Mouse (Mus musculus) retina, embryonic 14.5 days (tissue): ENCODE measurements around the gene Carns1.
"Not testable (repeated sequence)": the region's sequence is repeated elsewhere in the genome, so short reads cannot be mapped to it uniquely, and the experiment has no call there.

Source experiments
- DNase-seq: peaks from one replicate; pipeline ENCODE4 v3.0.0-alpha.2; 2015; ENCODE audit warnings: low spot score

Gene Carns1

DNA sequence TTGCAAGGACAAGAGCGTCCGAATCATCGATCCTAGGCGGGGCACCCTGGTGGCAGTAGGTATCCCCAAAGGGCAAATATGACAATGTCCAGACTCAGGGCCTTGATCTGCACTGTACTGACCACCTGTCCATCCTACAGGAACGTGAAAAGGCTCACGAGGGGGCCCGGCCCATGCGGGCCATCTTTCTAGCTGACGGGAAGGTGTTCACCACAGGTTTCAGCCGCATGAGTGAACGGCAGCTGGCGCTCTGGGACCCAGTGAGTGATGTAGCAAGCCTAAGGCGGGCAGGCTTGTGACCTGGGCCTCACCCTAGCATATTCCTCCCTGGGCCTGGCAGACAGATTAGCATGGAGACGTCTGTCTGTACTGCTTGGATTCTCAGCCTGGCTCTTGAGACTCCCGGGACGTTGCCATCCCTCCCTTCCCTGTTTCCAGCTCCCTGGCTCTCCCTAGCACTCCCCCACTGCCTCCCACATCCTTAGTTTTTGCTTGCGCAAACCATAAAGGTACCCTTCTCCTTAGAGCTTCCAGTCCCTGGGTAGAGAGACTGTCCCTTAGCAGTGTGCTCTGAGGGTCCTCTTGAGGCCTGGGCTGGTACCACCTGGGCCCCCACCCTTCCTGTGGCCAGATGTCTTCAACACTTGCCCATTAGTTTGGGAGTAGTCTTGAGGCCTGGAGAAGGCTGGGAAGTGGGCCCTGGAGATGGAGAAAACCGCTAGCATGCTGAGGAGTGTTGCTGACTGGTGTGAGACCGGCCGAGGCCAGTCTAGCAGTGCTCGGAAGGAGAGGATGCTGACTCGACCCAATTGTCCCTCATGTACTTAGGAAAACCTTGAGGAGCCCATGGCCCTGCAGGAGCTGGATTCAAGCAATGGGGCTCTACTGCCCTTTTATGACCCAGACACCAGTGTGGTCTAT is 24.5 kb downstream of the Carns1 start:
- no peak for DNase-seq

DNA sequence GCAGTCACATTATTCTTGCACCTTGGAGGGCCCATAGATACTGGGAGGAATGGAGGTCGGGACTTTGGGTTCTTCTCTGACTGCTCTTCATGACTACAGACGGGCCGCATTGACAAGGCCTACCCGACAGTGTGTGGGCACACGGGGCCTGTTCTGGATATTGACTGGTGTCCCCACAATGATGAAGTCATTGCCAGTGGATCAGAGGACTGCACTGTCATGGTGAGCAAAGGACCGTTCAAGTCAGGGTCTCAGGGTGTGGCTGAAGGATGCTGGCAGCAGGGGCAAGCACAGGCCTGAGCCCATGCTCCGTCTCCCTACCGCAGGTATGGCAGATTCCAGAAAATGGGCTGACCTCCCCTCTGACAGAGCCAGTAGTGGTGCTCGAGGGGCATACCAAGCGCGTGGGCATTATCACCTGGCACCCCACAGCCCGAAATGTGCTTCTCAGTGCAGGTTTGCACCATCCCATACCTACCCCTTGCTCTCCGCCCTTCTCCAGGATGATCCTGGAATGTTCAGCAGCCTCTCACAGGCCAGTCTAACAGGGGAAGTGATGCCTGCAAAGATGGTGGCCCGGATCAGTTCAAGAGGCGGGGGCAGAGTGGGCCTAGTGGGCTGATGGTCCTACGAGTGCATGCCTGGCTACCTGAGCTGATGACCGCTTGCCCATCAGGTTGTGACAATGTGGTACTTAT is 25.4 kb downstream of the Carns1 start:
- DNase-seq = no peak

DNA sequence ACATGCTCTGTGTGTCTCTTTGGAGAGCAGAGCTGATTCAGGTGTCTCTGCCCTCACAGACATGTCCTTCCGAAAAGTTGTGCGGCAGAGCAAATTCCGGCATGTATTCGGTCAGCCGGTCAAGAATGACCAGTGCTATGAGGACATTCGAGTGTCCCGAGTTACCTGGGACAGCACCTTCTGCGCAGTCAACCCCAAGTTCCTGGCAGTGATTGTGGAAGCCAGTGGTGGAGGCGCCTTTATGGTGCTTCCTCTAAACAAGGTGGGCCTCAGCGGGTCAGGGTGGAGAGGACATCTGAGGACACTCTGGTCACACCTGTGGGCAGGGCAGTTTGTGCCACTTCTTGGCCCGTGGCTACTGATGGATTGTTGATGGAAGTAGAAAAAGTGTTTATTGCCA is 26.0 kb downstream of the Carns1 start:
- DNase-seq = no peak

DNA sequence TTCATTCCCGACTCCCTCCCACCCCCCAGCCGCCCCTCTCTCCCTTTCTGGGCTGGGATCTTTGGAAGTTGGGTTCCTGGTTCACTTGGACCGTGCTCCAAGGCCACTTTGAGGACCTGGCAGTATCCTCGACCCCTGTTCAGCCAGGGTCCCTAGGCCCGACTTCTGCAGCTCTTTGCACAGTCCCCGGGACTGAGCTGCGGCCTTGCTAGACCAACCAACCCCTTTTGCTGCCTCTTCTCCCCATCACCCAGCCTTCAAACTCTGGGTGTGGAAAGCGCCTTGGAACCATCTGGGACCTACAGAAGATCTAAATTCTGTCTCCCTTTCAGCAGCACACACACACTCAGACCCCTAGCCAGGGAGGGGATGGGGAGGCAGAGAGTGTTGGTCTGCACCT is 26.5 kb downstream of the Carns1 start:
- DNase-seq = no peak

DNA sequence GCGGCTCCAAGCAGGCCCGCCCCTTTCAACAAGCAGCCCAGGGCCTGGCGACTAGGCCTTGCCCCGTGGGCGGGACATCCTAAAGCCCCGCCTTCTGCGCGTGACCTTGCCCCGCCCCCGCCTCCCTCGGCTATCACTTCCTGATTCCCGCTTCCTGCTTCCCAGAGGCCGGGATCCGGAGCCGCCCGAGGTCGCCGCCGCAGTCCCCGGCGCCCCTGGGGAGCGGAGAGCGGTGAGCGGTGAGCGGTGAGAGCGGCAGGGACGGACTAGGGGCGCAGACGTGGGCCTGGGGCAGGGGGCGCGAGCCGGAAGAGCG is 26.8 kb downstream of the Carns1 start, which contains the start of gene Coro1b:
Coro1b (plus strand) TSS at position 129 of the 316 bp plus-strand sequence.
- DNase-seq = peak; percentile 95

DNA sequence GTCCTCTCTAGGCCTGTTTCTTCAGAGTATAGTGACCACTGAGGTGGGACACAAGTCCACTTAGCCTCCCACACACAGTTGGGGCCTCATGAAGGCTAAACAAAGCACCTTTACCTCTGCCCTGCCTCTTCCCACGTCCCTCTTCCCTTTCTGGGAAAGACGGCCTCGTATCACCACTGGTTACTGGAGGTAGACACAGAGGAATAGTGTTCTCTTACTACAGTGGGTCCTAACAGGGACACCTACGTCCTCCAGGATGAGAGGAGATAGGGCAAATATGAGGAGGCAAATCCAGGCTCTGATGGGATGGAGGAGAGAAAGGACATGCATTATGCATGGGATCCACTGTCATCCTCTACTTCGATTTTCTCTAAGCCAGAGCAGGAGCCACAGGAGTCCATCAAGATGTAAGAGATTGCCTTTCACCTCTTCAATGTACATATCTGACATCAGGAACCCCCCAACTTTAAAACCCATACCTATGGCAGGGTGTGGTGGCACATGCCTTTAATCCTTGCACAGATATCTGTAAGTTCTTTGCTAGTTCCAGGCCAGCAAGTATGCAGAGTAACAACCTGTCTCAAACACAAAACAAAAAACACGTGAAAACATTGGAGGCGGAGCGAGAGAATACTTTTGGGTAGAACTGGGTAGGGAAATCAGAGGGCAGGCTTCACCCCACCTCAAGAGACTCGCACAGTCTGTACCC is 27.3 kb downstream of the Carns1 start:
- DNase-seq = no peak

DNA sequence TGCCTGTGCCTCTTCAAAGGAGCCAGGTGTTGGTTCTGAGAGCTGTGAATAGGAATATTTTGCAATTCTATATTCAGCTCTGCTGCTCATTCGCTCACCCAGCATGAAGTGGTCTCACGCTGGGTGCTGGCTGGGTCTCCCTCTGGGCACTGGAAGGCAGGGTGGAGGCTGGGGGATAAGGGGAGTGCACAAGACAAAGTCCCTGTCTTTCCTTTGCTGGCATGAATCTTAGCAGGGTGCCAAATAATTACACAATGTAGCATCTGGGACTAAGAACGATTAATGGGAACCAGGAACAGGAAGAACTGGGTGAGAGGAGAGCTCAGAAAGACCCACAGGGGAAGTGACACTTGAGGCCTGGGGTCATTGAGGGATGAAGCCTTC is 28.3 kb downstream of the Carns1 start:
- DNase-seq = no peak

DNA sequence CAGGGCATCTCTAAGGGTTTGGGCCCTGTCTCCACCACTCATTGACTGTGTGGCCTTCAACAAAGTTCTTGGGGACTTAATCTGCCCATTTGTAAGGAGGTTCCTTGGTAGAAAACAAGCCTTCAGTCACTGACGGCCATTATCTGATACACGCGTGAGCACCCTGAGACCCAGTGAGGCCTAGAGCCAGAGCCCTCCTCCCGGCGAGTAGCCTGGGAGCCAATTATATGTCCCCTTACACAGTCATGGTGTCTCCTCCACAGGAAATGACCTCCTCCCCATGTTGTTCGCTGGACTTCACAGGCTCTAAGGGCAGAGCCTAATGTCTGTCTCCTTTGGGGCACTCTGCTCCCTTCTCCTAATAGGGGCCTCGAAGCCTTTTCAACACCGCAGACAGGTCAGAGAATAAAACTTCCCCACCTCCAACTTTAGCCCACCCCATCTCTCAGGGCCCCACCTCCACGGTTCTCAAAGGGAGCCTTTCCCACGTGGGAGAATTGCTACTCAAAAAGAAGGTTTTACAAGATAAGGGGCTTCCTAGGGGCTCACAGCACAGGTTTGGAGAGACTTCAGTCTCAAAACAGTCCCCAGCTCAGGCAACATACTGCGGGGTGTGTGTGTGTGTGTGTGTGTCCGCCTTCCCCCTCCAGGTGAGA is 28.8 kb downstream of the Carns1 start:
- no peak for DNase-seq

DNA sequence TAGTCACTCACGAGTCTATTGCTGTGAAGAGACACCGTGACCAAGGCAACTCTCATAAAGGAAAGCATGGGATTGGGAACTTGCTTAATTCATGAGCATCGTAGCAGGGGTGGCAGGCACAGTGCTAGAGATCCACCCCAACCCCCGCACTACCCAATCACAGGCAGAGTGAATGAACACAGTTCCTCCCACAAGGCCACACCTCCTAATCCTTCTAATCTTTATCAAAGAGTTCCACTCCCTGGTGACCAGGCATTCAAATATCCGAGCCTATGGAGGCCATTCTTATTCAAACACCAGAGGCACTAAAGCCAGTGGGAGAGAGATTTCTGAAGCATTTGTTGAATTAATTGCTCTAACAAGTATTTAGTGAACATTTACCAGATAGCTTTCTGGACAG is 29.3 kb downstream of the Carns1 start:
- DNase-seq = no peak

DNA sequence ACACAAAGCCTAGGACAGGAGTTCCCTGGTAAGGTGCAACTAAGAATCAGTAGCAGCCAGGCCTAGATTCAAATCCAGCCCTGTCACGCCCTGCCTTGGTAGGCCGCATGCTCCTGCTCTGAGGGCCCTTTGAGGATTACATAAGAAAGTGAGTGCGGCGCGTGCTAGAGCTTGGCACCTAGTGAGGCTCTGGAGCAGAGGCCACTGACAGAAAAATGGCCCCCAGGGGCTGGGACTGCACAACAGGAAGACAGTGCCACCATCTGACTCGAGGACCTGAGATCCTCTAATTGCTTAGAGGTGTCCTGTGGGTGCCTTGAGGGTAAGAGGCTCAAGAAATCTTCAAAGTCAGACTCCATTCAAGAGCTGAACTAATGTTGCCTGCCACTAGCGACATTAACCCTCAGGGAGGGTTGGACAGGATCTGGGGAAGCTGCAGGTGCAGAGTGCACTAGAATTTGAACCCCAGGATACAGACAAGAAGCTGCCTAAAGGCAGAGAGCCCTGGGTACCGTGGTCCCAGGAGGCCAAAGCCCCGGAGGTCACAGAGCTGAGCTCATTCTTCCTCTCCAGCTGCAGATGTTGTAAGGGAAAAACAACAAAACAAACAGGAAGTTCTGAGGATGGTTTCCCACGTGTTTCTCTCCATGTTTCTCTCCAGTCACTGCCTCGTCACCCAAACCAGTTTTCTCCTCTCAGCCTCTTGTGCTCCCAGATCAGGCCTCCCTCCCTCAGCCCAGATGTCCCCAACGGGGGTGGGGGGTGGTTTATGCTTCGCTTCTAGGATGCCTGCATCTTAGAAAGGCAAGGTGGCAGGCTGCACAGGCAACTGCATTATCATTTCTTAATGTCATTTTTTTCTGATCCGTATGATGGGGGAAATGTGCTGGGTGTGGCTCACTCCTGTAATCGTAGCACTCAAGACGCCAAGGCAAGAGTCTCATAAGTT is 30.5 kb downstream of the Carns1 start:
- DNase-seq = no peak

DNA sequence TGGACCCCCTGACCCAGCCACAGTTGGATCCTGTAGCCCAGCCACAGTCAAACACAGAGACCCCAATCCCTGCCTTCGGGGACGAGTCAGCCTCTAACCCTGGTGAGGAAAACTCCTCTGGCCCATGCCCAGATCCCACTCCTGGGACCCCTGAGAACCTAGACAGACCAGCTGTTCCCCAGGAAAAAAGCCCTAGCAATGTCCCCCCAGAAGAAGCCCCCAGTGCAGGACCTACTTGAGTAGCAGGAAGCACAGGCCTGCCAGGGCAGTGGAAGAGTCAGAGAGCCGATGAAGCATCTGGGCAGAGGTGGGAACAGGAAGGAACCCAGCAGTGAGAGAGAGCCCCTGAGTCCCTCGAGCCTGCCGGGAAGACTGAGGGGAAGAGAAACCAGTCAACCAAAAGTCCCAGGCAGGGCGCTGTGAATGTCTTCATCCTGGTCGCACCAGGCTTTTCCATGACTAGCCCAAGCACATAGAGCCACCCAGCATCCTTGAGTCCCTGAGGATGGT is 31.5 kb downstream of the Carns1 start, which contains the start of gene Cabp4:
Cabp4 (minus strand) TSS at position 275 of the 510 bp plus-strand sequence.
- no peak for DNase-seq

DNA sequence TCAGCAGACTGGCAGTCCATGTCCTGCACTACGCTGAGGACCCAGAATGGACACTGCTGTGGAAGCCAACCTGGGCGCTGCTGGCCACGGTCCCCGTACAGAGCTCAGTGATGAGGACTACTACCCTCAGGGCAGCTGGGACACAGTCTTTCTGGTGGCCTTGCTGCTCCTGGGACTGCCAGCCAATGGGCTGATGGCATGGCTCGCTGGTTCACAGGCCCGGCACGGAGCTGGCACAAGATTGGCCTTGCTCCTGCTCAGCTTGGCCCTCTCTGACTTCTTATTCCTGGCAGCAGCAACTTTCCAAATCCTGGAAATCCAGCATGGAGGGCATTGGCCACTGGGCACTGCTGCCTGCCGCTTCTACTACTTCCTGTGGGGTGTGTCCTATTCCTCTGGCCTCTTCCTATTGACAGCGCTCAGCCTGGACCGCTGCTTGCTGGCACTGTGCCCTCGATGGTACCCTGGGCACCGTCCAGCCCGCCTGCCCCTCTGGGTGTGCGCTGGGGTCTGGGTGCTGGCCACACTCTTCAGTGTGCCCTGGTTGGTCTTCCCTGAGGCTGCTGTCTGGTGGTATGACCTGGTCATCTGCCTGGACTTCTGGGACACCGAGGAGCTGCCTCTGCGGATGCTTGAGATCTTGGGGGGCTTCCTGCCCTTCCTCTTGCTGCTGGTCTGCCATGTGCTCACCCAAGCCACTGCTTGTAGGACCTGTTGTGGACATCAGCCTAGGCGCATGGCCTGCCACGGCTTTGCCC is 32.7 kb downstream of the Carns1 start:
- DNase-seq = no peak

DNA sequence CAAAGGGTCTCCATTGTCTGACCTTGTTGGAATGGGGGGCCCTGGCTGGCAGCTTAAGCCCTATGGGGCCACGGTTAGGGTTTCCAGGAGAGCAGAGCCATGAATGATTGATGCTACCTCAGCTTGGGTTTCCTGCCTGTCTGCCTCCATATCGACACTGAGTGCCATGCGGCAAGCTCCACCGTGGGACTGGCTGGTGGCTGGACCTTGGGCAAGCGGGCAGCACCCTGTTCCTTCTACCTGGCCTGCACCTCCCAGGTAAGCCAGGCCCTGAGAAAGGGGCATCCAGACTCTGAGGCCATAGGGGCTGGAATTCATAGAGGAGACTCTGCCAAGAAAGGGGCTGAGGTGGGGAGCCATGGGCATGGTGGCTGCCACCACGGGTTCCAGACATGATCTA is 35.1 kb downstream of the Carns1 start:
- no peak for DNase-seq

DNA sequence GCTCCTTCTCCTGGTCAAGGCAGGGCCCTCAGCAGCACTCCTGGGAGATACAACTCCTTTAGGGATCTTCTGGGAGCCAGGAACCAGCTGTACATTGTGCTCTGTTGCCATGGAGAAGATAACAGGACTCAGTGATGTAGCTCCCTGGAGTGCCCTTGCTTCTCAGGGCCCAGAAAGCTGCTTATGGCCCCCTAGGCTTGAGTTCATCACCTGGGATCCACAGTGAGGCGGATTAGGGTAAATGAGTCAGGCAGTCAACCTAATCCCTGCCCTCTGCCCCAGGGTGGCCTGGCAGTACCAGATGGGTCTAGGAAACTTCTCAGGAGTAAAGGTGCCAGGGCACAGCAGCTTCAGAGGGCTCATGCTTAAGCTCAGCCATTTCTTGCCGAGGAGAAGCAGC is 35.8 kb downstream of the Carns1 start, which contains the start of gene Gpr152:
Gpr152 (plus strand) TSS at position 342 of the 400 bp plus-strand sequence.
- no peak for DNase-seq

DNA sequence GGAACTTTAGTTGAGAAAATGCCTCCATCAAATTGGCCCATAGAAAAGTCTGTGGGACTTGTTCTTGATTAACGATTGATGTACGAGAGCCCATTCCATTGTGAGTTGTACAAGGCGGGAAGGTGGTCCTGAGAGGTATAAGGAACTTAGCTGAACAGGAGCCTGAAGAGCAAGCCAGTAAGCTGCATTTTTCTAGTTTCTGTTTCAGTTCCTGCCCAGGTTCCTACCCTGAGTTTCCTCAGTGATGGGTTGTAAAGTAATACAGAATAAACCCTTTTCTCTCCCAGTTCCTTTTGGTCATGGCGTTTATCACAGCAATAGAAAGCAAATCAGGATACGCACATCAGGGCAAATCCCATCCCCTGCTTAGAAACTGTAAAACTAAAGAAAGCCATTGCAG is 37.4 kb downstream of the Carns1 start:
- no peak for DNase-seq

DNA sequence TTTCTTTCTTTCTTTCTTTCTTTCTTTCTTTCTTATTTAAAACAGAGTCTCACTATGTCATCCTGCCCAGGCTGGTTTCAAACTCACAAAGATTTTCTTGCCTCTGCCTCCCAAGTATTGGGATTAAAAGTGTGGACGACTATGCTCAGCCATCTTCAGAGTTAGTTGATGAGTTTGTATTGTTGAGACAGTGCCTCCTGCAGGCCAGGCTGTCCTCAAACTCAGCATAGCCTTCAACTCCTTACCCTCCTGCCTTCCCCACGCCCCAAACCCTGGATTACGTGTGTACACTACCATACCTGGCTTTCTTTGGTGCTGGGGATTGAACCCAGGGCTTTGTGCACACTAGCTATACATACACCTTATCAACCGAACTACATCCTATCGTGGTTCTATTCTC is 38.8 kb downstream of the Carns1 start:
- no peak for DNase-seq

DNA sequence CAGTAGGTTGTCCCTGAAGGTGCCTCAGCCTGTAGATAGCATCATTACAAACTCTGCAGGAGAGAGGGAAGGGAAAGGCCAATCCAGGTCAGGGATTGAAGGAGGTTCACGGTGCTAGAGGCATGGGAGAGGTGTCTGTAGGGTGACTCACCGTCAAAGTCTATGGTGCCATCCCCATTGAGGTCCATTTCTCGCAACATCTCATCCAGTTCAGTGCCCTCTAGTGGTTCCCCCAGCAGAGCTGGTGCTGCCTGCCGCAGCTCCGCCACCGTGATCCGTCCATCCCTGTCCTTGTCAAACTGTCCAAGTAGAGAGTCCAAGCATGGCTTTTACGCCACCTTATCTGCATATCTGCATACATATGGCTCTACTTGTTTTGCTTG is 39.3 kb downstream of the Carns1 start:
- not testable (repeated sequence) for DNase-seq

DNA sequence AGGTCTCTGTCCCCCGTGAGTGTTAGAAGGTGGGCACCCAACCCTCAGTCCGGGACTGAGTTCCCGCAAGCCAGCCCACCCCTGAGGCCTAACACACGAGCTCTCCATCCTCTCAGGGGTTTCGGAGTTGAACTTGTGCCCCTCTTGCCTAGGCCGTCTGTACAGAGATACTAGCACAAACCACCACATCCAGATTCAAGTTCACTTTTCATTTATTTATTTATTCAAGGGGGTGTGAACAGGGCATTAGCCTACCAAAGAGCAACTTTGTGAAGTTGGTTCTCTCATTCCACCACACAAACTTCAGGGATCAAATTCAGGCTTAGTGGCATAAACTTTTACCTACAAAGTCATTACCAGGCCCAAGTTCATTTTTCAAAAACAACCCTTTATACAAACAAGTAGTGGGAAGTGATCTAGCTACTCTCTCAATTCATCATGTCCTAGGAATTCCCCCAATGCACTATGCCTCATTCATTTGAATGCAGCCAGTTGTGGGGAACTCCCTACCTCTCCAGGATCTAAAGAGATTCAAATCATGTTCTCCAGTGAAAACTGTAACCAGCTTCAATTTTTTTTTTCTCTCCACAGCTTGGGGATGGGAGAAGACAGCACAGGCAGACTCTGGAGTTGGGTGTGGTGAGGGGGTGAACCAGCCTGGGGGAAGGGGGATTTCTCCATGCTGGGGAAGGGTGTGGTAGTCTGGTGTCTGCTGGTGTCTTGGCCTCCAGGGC is 39.9 kb downstream of the Carns1 start:
- not testable (repeated sequence) for DNase-seq

DNA sequence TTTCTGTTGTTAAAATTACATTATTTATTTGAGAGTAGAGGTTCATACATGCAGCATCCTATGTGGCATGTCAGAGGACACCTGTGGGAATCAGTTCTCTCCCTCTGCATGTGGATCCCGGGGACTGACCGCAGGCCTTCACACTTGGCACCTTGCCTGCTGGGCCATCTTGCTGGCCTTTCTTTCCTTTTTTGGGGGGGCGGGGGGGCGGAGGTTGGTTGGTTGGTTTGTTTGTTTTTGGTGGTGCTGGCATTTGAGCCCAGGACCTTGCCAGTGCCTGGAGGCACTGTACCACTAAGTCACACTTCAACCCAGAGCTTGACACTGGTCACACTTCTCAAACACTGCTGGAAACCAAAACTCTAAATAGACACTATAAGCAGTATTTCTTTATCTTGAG is 40.9 kb downstream of the Carns1 start:
- DNase-seq = no peak
